Comparison of ENCODE assay signal across 7 mouse cellular contexts in the genomic region with DNA sequence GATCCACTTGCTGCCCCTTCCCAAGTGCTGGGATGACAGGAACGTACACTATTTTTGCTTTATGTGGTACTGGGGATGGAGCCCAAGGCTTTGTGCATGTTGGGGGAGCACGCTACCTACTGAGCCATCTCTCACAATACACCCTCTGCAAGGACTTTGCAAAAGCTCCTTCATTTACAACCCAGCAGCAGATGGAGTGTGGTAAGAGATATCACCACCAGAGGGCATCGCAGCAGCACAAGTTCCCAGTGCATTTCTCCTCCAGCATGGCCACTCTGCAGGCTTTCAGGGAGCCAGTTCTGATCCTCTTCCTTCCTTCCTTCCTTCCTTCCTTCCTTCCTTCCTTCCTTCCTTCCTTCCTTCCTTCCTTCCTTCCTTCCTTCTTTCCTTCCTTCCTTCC. TPM values are rescaled to one million over a fixed set of nuclear protein-coding genes. Genes with fewer than 3 reads are reported as not detected.
DNase-seq lines count a peak whose midpoint lies in the region; ATAC-seq and TF ChIP-seq lines count a peak whose summit lies in the region.

No protein-coding gene starts in this region.

- 0 out of 4 replicates have a peak, but pooled peaks cover 2 to 4% of the 10 kb centered on the region in 2 experiments for H3K27me3 ChIP-seq in MEL (ENCODE audit: control insufficient read depth in 1 of 2, insufficient read depth in 2 of 2, low read length in 2 of 2)
- no peaks in the 10 kb centered on the region for H3K27me3 ChIP-seq in hindbrain, embryonic 11.5 days (ENCODE audit: control insufficient read depth, insufficient read depth, low read length)

- no peak overlapping the region for H3K4me3 ChIP-seq in MEL (ENCODE audit: control insufficient read depth in 1 of 2, insufficient read depth in 1 of 2, low read depth in 2 of 2, low read length in 2 of 2)
- no peak overlapping the region for H3K4me3 ChIP-seq in bone marrow macrophage, adult 2 months (ENCODE audit: insufficient read depth, low read length)
- H3K4me3 ChIP-seq in hindbrain, embryonic 11.5 days (ENCODE audit: low read depth, low read length) = no peak overlapping the region

- H3K4me1 ChIP-seq in MEL (ENCODE audit: control insufficient read depth in 1 of 2, insufficient read depth in 2 of 2, low read length in 2 of 2) = peaks cover 0 to 9% of the 10 kb centered on the region in 2 experiments; a peak in 3 of 4 replicates
- H3K4me1 ChIP-seq in bone marrow macrophage, adult 2 months (ENCODE audit: control insufficient read depth, insufficient read depth, low read length) = peaks cover 10% of the 10 kb centered on the region
- H3K4me1 ChIP-seq in hindbrain, embryonic 11.5 days (replicated peaks; ENCODE audit: control insufficient read depth, insufficient read depth, low read length) = no peaks in the 10 kb centered on the region

- WGBS in hindbrain, embryonic 11.5 days = 7% methylated on average over 3 of the region's 3 CpGs

- ATAC-seq in erythroid progenitor cell, adult 5-6 weeks (replicated peaks; ENCODE audit: low FRiP score, poor library complexity, severe bottlenecking) = peak; percentile 52; the same call in 1 of the 2 replicates
- 0 out of 2 replicates have a peak, but pooled peaks have one; percentile 33 for ATAC-seq in hindbrain, embryonic 11.5 days (ENCODE audit: low FRiP score)
- peak; percentile 92 for ATAC-seq in megakaryocyte progenitor cell, adult 5-6 weeks (replicated peaks; ENCODE audit: poor library complexity)

- H3K79me2 ChIP-seq in MEL (ENCODE audit: control insufficient read depth, insufficient read depth, low read length, poor library complexity) = no peaks in the 10 kb centered on the region

- peak; percentile 80 for TF ChIP-seq RAD21 in MEL (IDR thresholded peaks at IDR 0.05; ENCODE audit: low read depth, low read length)

- H3K4me2 ChIP-seq in hindbrain, embryonic 11.5 days (replicated peaks; ENCODE audit: low read depth, low read length) = no peak overlapping the region

- no peaks in the 10 kb centered on the region for H3K9me3 ChIP-seq in MEL (replicated peaks; ENCODE audit: insufficient read depth, low read length)
- no peaks in the 10 kb centered on the region for H3K9me3 ChIP-seq in hindbrain, embryonic 11.5 days (ENCODE audit: control insufficient read depth, low read length)

- no peak for TF ChIP-seq POLR2A in MEL (IDR thresholded peaks at IDR 0.05; ENCODE audit: control insufficient read depth in 1 of 2, insufficient read depth in 1 of 2, low read depth in 1 of 2, low read length in 2 of 2, poor library complexity in 1 of 2)
- TF ChIP-seq POLR2A in bone marrow macrophage, adult 2 months (IDR thresholded peaks at IDR 0.05; ENCODE audit: borderline replicate concordance, low read depth, low read length) = no peak

- no peak overlapping the region for H3K9ac ChIP-seq in MEL (ENCODE audit: control insufficient read depth, low read depth, low read length, poor library complexity, severe bottlenecking)
- H3K9ac ChIP-seq in hindbrain, embryonic 11.5 days (ENCODE audit: low read depth, low read length) = no peak overlapping the region

- no peak overlapping the region for H3K27ac ChIP-seq in MEL (ENCODE audit: control insufficient read depth, low read depth, low read length)
- H3K27ac ChIP-seq in bone marrow macrophage, adult 2 months (ENCODE audit: insufficient read depth, low read depth, low read length) = no peak overlapping the region
- H3K27ac ChIP-seq in hindbrain, embryonic 11.5 days (ENCODE audit: low read depth, low read length) = no peak overlapping the region

- peaks cover 0 to 5% of the 10 kb centered on the region in 2 experiments; a peak in 2 of 4 replicates for H3K36me3 ChIP-seq in MEL (ENCODE audit: control insufficient read depth in 1 of 2, insufficient read depth in 2 of 2, low read length in 2 of 2)
- H3K36me3 ChIP-seq in hindbrain, embryonic 11.5 days (ENCODE audit: control insufficient read depth, insufficient read depth, low read length) = no peaks in the 10 kb centered on the region

- peak; percentile 77 for DNase-seq in MEL (ENCODE audit: low read depth, low spot score)
- DNase-seq in hindbrain, embryonic 11.5 days (ENCODE audit: low spot score) = peak; percentile 79
- DNase-seq in layer of hippocampus, postnatal 25 days (ENCODE audit: extremely low spot score in 1 of 2, low spot score in 1 of 2) = peak; percentile 48 to 76
- peak; percentile 72 for DNase-seq in right cerebral cortex, postnatal 4 days

- no peak for TF ChIP-seq EP300 in MEL (IDR thresholded peaks at IDR 0.05; ENCODE audit: low read depth in 1 of 2, low read length in 2 of 2)

- TF ChIP-seq CTCF in MEL (IDR thresholded peaks at IDR 0.05 in 2 of 3, conservative IDR thresholded peaks at IDR 0.05 in 1 of 3; ENCODE audit: control insufficient read depth in 1 of 3, insufficient read depth in 1 of 3, low read depth in 2 of 3, low read length in 3 of 3, poor library complexity in 1 of 3, severe bottlenecking in 1 of 3) = peak; percentile 83 to 89 (median 84)
- peak; percentile 62 for TF ChIP-seq CTCF in bone marrow macrophage, adult 2 months (IDR thresholded peaks at IDR 0.05; ENCODE audit: low read depth, low read length)

TF ChIP-seq in MEL, 35 proteins besides CTCF, POLR2A, EP300 and RAD21:
- peak; percentile 69 for TF ChIP-seq ZC3H11A (IDR thresholded peaks at IDR 0.05; ENCODE audit: low read depth, low read length)
- no peak for TF ChIP-seq USF2 (IDR thresholded peaks at IDR 0.05; ENCODE audit: borderline replicate concordance in 1 of 2, insufficient read depth in 1 of 2, low read depth in 1 of 2, low read length in 2 of 2)
- TF ChIP-seq MYC (IDR thresholded peaks at IDR 0.05; ENCODE audit: low read depth, low read length) = 0 out of 2 replicates have a peak, but pooled peaks have one; percentile 46
- peak; percentile 88 for TF ChIP-seq SMC3 (IDR thresholded peaks at IDR 0.05; ENCODE audit: low read depth, low read length)

RNA-seq across cellular contexts. Expression of a gene that starts 33.6 kb away (rescaled TPM):
- total RNA-seq in MEL (2012; rRNA removed) = 0.03 TPM in 1 of 2 replicates, not detected in the other
- under 1 TPM in 1 of 2 experiments, not detected in 1; 0.03 TPM for polyA plus RNA-seq in MEL (2012; ENCODE audit: insufficient read depth in 1 of 2, insufficient read length in 2 of 2, low read depth in 1 of 2, low replicate concordance in 2 of 2, missing spikeins in 1 of 2)
- polyA plus RNA-seq in bone marrow macrophage, adult 2 months (2012; ENCODE audit: insufficient read depth, insufficient read length, missing spikeins) = 0.08 and 0.11 TPM in 2 replicates
- 8.3 TPM in 1 of 2 replicates, not detected in the other for total RNA-seq in erythroid progenitor cell, adult 5-6 weeks (2015; ENCODE audit: low replicate concordance)
- 0.51 TPM in 1 of 2 replicates, not detected in the other for total RNA-seq in erythroid progenitor cell, adult 5-6 weeks (2017; ENCODE audit: low replicate concordance)
- 0.03 TPM in 1 of 2 replicates, not detected in the other for polyA plus RNA-seq in hindbrain, embryonic 11.5 days (2014; fragmentation: Nextera tagmentation; extraction: Ambion mirVana)
- 10 to 100 TPM; 46.7 to 53.0 TPM for total RNA-seq in layer of hippocampus, postnatal 25 days (2021)
- total RNA-seq in megakaryocyte progenitor cell, adult 5-6 weeks (2015) = 3.1 and 4.7 TPM in 2 replicates
- 4.0 and 5.4 TPM in 2 replicates for total RNA-seq in megakaryocyte progenitor cell, adult 5-6 weeks (2017)

RNA-seq across cellular contexts. Expression of a gene that starts 43.0 kb away (rescaled TPM):
- 123 and 139 TPM in 2 replicates for total RNA-seq in MEL (2012; rRNA removed)
- 100 to 1,000 TPM in 1 of 2 experiments, not detected in 1; 115 TPM for polyA plus RNA-seq in MEL (2012; ENCODE audit: insufficient read depth in 1 of 2, insufficient read length in 2 of 2, low read depth in 1 of 2, low replicate concordance in 2 of 2, missing spikeins in 1 of 2)
- polyA plus RNA-seq in bone marrow macrophage, adult 2 months (2012; ENCODE audit: insufficient read depth, insufficient read length, missing spikeins) = 117 and 124 TPM in 2 replicates
- 13.8 and 26.3 TPM in 2 replicates for total RNA-seq in erythroid progenitor cell, adult 5-6 weeks (2015; ENCODE audit: low replicate concordance)
- 19.5 and 34.8 TPM in 2 replicates for total RNA-seq in erythroid progenitor cell, adult 5-6 weeks (2017; ENCODE audit: low replicate concordance)
- polyA plus RNA-seq in hindbrain, embryonic 11.5 days (2014; fragmentation: Nextera tagmentation; extraction: Ambion mirVana) = 153 and 157 TPM in 2 replicates
- 100 to 1,000 TPM; 168 to 169 TPM for total RNA-seq in layer of hippocampus, postnatal 25 days (2021)
- 81.9 and 87.4 TPM in 2 replicates for total RNA-seq in megakaryocyte progenitor cell, adult 5-6 weeks (2015)
- total RNA-seq in megakaryocyte progenitor cell, adult 5-6 weeks (2017) = 79.8 and 86.7 TPM in 2 replicates

Comparison
In these comparisons a context has a peak if more than half of its experiments do, and no peak if none do; other contexts are left out.
1. ATAC-seq: peak in every context shown above with its lines; median percentile 92 in megakaryocyte progenitor cell, adult 5-6 weeks; 52 in erythroid progenitor cell, adult 5-6 weeks; 33 in hindbrain, embryonic 11.5 days.
2. RNA of a gene that starts 33.6 kb away (total RNA-seq): 46.7 to 53.0 TPM in layer of hippocampus, postnatal 25 days; 3.1 to 5.4 TPM in megakaryocyte progenitor cell, adult 5-6 weeks, 0.03 TPM in MEL and 0.51 to 8.3 TPM in erythroid progenitor cell, adult 5-6 weeks; every median in the first group is over 4 times any median in the second.
3. Peak in every context shown above with its lines, with median percentiles within 50 percentile points of each other: DNase-seq.